8 mouse cellular contexts compared by ENCODE assay signal in the genomic region with DNA sequence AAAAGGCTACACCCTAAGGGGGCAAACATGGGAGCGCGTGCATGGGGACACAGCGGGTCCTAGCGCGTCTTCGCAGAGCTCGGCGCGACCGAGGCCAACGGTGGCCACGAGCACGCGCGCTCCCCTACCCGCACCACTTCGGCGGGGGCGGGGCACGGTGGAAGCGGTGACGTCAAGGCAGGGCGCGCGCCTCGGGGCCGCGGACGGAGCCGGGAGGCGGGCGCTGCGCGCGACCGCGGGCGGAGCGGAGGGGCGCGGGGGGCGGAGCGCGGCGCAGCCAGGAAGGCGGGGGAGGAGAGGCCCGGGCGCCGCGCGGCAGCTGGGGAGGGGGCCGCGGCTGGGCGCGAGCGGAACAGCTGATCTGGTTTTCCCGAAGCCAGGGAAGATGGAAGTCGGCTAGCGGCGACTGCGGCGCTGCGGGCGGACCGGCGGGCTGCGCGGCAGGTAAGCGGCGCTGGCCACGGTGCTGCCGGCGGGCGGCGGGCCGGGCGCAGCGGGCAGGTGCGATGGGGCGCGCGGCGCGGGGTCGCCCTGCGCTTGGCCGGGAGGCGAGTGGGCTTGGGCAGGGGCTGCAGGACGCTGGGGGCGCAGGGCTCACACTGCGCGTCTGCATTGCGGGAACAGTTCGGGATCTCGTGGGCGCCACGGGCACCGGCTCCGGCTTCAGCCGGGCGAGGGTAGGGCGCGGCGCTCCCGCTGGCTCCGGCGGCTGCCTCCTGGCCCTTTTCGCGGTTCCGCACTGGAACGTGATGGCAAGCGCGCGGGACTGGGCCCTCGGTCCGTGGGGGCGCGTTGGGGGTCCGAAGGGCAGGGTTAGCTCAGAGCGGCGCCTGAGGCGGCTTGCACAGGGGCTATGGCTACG. TPM values are rescaled to one million over a fixed set of nuclear protein-coding genes. Genes with fewer than 3 reads are reported as not detected.
DNase-seq lines count a peak whose midpoint lies in the region; ATAC-seq and TF ChIP-seq lines count a peak whose summit lies in the region.

A gene (plus strand): TSS at position 268 of the 862 bp plus-strand sequence.

- peaks cover 21% of the 10 kb centered on the region for H3K27me3 ChIP-seq in embryonic facial prominence, embryonic 12.5 days
- H3K27me3 ChIP-seq in heart, embryonic 12.5 days (replicated peaks): peaks cover 40% of the 10 kb centered on the region
- peaks cover 22% of the 10 kb centered on the region; the same call in 1 of the 2 replicates for H3K27me3 ChIP-seq in kidney, postnatal 0 days (ENCODE audit: insufficient read depth, low read length)

- WGBS in embryonic facial prominence, embryonic 12.5 days: under 1% methylated on average over 87 of the region's 123 CpGs
- WGBS in heart, embryonic 12.5 days: under 1% methylated on average over 113 of the region's 123 CpGs
- WGBS in kidney, postnatal 0 days: under 1% methylated on average over 105 of the region's 123 CpGs
- 1% methylated on average over 122 of the region's 123 CpGs for WGBS in olfactory bulb, adult 2 months

- no peaks in the 10 kb centered on the region for H3K9me3 ChIP-seq in embryonic facial prominence, embryonic 12.5 days
- H3K9me3 ChIP-seq in heart, embryonic 12.5 days (replicated peaks): no peaks in the 10 kb centered on the region
- H3K9me3 ChIP-seq in kidney, postnatal 0 days (replicated peaks; ENCODE audit: low read length): no peaks in the 10 kb centered on the region

- H3K9ac ChIP-seq in embryonic facial prominence, embryonic 12.5 days: peak within 1 kb of the TSS; percentile 49
- H3K9ac ChIP-seq in heart, embryonic 12.5 days: peak within 1 kb of the TSS; percentile 60
- no peak within 1 kb of the TSS for H3K9ac ChIP-seq in kidney, postnatal 0 days (ENCODE audit: low read depth, low read length)

- H3K36me3 ChIP-seq in embryonic facial prominence, embryonic 12.5 days: no peaks in the 10 kb centered on the region
- H3K36me3 ChIP-seq in heart, embryonic 12.5 days: no peaks in the 10 kb centered on the region
- H3K36me3 ChIP-seq in kidney, postnatal 0 days (ENCODE audit: insufficient read depth, low read length): no peaks in the 10 kb centered on the region

- no peak within 1 kb of the TSS for H3K27ac ChIP-seq in embryonic facial prominence, embryonic 12.5 days
- H3K27ac ChIP-seq in heart, embryonic 12.5 days (ENCODE audit: poor library complexity, severe bottlenecking): no peak within 1 kb of the TSS
- H3K27ac ChIP-seq in kidney, postnatal 0 days: no peak within 1 kb of the TSS
- peak within 1 kb of the TSS; percentile 56 for H3K27ac ChIP-seq in olfactory bulb, adult 2 months (ENCODE audit: insufficient read depth, low read depth, low read length)

- H3K4me3 ChIP-seq in embryonic facial prominence, embryonic 12.5 days: peak within 1 kb of the TSS; percentile 52
- peak within 1 kb of the TSS; percentile 59 for H3K4me3 ChIP-seq in heart, embryonic 12.5 days
- H3K4me3 ChIP-seq in kidney, postnatal 0 days (replicated peaks; ENCODE audit: low read depth, low read length): peak within 1 kb of the TSS; percentile 52
- peak within 1 kb of the TSS; percentile 99 for H3K4me3 ChIP-seq in olfactory bulb, adult 2 months (ENCODE audit: insufficient read depth, low read depth, low read length)

- TF ChIP-seq CTCF in kidney, postnatal 0 days (IDR thresholded peaks at IDR 0.05; ENCODE audit: low read depth): no peak
- TF ChIP-seq CTCF in olfactory bulb, adult 2 months (IDR thresholded peaks at IDR 0.05; ENCODE audit: insufficient read depth, low read depth, low read length): no peak

- peak; percentile 9 for DNase-seq in urinary bladder, postnatal 25 days (ENCODE audit: low spot score)
- DNase-seq in urinary bladder, adult 2 months (ENCODE audit: low spot score): no peak
- DNase-seq in kidney, postnatal 0 days (ENCODE audit: low spot score): peak; percentile 47
- DNase-seq in liver: peak; percentile 45

- peak within 1 kb of the TSS; percentile 96 for H3K4me2 ChIP-seq in embryonic facial prominence, embryonic 12.5 days (replicated peaks)
- H3K4me2 ChIP-seq in heart, embryonic 12.5 days: peak within 1 kb of the TSS; percentile 91
- peak within 1 kb of the TSS; percentile 93 for H3K4me2 ChIP-seq in kidney, postnatal 0 days (ENCODE audit: low read length)

- peak; percentile 52 for TF ChIP-seq POLR2A in olfactory bulb, adult 2 months (IDR thresholded peaks at IDR 0.05; ENCODE audit: insufficient read depth, low read depth, low read length)

- no peaks in the 10 kb centered on the region for H3K4me1 ChIP-seq in embryonic facial prominence, embryonic 12.5 days
- H3K4me1 ChIP-seq in heart, embryonic 12.5 days (replicated peaks): peaks cover 3% of the 10 kb centered on the region; the same call in 1 of the 2 replicates
- no peaks in the 10 kb centered on the region; the same call in 1 of the 2 replicates for H3K4me1 ChIP-seq in kidney, postnatal 0 days (replicated peaks; ENCODE audit: insufficient read depth, low read length)
- H3K4me1 ChIP-seq in olfactory bulb, adult 2 months (ENCODE audit: control insufficient read depth, insufficient read depth, low read length): peaks cover 2% of the 10 kb centered on the region; the same call in 1 of the 2 replicates

- peak; percentile 87 for ATAC-seq in embryonic facial prominence, embryonic 12.5 days (ENCODE audit: insufficient number of reproducible peaks, insufficient read depth, low FRiP score, low TSS enrichment)
- peak; percentile 89 for ATAC-seq in heart, embryonic 12.5 days (ENCODE audit: insufficient number of reproducible peaks, low FRiP score)
- peak; percentile 71 for ATAC-seq in kidney, postnatal 0 days (replicated peaks; ENCODE audit: low FRiP score, low read depth)
- no peak for ATAC-seq in inflammation-experienced regulatory T-cells, adult 6 months

RNA-seq across cellular contexts. Expression of the gene that starts here (rescaled TPM):
- polyA plus RNA-seq in urinary bladder, adult 2 months (2012; rRNA removed): 0.14 and 0.15 TPM in 2 replicates
- polyA plus RNA-seq in embryonic facial prominence, embryonic 12.5 days (2016; fragmentation: Nextera tagmentation; extraction: Ambion mirVana): 0.28 and 0.61 TPM in 2 replicates
- polyA plus RNA-seq in heart, embryonic 12.5 days (2016; fragmentation: Nextera tagmentation; extraction: Ambion mirVana): 0.09 and 0.45 TPM in 2 replicates
- polyA plus RNA-seq in kidney, postnatal 0 days (2015; fragmentation: Nextera tagmentation; extraction: Ambion mirVana): 0.05 and 0.14 TPM in 2 replicates
- not detected in 2 replicates for polyA plus RNA-seq in olfactory bulb, adult 2 months (2012; ENCODE audit: insufficient read depth, insufficient read length, low replicate concordance, missing spikeins)
- not detected for polyA plus RNA-seq in inflammation-experienced regulatory T-cells, adult 6 months (2017; shearing (Covaris generic))

Comparison
In these comparisons a context has a peak if more than half of its experiments do, and no peak if none do; other contexts are left out.
1. Peak in ATAC-seq, H3K4me3 ChIP-seq, H3K9ac ChIP-seq and H3K4me2 ChIP-seq in embryonic facial prominence, embryonic 12.5 days; RNA of the gene not detected or under 1 TPM.
2. Peak in ATAC-seq, H3K4me3 ChIP-seq, H3K9ac ChIP-seq and H3K4me2 ChIP-seq in heart, embryonic 12.5 days; RNA of the gene not detected or under 1 TPM.
3. Peak in DNase-seq, ATAC-seq, H3K4me3 ChIP-seq and H3K4me2 ChIP-seq in kidney, postnatal 0 days; RNA of the gene not detected or under 1 TPM.